12 mouse cellular contexts compared by ENCODE assay signal in genomic region chr1:141813315-141814158, GRCm38 (mm10).
"Had no signal": no experiment of that assay in that cellular context is flagged by ENCODE, and none has a peak within 500 bp of the region (broad histone marks: within the 10 kb centered on the region; RNA-seq: fewer than 3 reads in every experiment).

No protein-coding gene starts in this region.

- H3K27me3 ChIP-seq: limb, embryonic 13.5 days; liver, embryonic 15.5 days; midbrain, embryonic 13.5 days; stomach, embryonic 15.5 days had no signal

- H3K27ac ChIP-seq: limb, embryonic 13.5 days; liver, embryonic 15.5 days; midbrain, embryonic 13.5 days; stomach, embryonic 15.5 days had no signal

- H3K4me2 ChIP-seq: limb, embryonic 13.5 days; liver, embryonic 15.5 days; midbrain, embryonic 13.5 days; stomach, embryonic 15.5 days had no signal

- H3K36me3 ChIP-seq: limb, embryonic 13.5 days; liver, embryonic 15.5 days; midbrain, embryonic 13.5 days; stomach, embryonic 15.5 days had no signal

- H3K9ac ChIP-seq: limb, embryonic 13.5 days; liver, embryonic 15.5 days; midbrain, embryonic 13.5 days; stomach, embryonic 15.5 days had no signal

- DNase-seq: kidney, adult 18-20 months; kidney, postnatal 10 days; left cerebral cortex, postnatal 4 days; lung, adult 2 months; lung, postnatal 36 days; right cerebral cortex, postnatal 14 days; thymus, postnatal 4 days had no signal

- H3K9me3 ChIP-seq: limb, embryonic 13.5 days; liver, embryonic 15.5 days; midbrain, embryonic 13.5 days; stomach, embryonic 15.5 days had no signal

- H3K4me1 ChIP-seq: limb, embryonic 13.5 days; liver, embryonic 15.5 days; midbrain, embryonic 13.5 days; stomach, embryonic 15.5 days had no signal

- ATAC-seq: lung, postnatal 0 days; midbrain, embryonic 13.5 days had no signal

- H3K4me3 ChIP-seq: limb, embryonic 13.5 days; liver, embryonic 15.5 days; midbrain, embryonic 13.5 days; stomach, embryonic 15.5 days had no signal
